Mouse (Mus musculus) brain, adult 10 weeks (tissue): Measurements from ENCODE around the gene Olfr891. TPM values are rescaled to one million over a fixed set of nuclear protein-coding genes. Genes with fewer than 3 reads are reported as not detected.

Experiments
- polyA plus RNA-seq: library from polyadenylated mRNA; stranded (reverse); fragments of 350-450 nt; fragmentation: Illumina TruSeq; extraction: RNeasy Lipid Tissue Mini Kit (QIAGEN cat#74804); gene quantifications from one replicate; pipeline ENCODE4 v1.2.3, GENCODE M21; 2015; ENCODE audit warnings: low read depth, low replicate concordance

Olfr891 gene
- polyA plus RNA-seq: not detected

DNA sequence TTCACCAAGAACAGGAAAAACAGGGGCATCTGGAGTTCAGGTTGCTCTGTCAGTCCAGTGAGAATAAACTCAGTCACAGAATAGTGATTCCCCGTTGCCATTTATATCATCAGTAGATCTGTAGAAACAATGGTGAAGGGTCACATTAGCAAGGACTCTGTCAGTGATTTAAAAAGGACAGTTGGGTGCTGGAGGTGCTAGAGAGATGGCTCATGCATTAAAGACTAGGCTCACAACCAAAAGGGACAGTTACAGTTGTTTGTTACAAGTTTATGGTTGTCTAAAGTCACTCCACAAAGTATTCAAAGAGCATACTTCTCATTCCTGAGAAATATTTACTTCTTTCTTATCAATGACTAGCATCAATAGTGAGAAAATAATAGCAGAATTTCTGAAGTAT lies at the start of gene Olfr891:
Gene Olfr891, minus strand, starts transcription at position 101 of the 400 bp plus-strand sequence.

DNA sequence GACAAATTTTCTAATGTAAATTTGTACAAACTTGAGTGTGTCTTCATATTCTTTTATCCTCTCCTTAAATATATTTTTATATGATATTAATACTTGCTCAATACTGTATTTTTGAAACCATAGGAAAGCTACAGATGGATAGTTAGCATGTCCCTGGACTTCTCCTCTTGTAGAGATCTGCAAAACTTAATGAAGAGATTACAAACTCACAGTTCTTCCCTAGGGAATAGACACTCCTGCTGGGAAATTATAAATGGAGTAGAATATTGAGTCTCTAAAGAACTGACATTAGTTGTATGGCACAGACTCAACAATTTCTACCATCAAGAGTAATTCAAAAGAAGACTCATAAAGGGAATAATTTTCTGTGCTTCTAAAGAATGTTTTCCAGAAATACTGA lies 37.1 kb upstream of the Olfr891 start, which contains the start of gene Olfr894:
Gene Olfr894, plus strand, starts transcription at position 301 of the 400 bp plus-strand sequence.

DNA sequence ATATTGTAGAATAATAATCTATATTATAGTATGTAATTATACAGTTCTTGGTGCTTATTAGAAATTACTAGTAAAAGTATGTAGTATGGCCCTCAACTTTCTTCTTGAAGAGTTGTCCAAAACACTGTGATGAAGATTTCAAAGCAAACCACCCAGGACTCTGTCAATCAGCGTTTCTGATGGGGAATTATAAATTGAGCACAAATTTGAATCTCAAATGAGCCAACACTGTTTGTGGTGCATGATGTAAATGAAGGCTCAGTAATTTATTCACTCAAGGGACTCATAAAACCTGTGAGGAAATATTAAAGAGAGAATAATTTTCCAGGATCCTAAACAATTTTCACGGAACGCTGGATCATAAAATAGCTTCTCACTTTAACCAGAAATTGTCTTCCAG lies 27.4 kb upstream of the Olfr891 start, which contains the start of gene Olfr893:
Gene Olfr893, plus strand, starts transcription at position 301 of the 400 bp plus-strand sequence.

DNA sequence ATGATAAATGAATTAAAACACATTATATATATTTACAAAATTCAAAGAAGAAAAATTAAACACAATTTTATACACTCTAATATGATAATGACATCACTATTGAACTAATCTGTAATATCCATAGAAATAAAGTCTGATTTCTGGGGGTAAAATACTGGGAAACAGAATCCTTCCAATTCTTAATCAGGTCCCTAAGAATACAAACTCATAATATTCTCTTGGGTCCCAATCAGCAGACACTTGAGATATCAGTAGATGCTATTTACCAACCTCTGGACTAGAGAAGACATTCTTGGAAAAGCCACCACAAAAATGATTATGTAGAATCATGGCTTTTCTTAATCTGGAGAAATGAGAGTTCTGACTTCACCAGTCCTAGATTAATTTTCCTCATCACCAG lies 38.4 kb downstream of the Olfr891 start, which contains the start of gene Olfr890:
Gene Olfr890, plus strand, starts transcription at position 301 of the 400 bp plus-strand sequence.

Other genes with a start within 250 kb of the Olfr891 start
- not detected for gene Olfr881, start 189.0 kb downstream of the Olfr891 start, polyA plus RNA-seq
- gene Olfr883, start 155.0 kb downstream of the Olfr891 start, polyA plus RNA-seq: not detected
- gene Olfr884, start 134.3 kb downstream of the Olfr891 start, polyA plus RNA-seq: not detected
- not detected for gene Olfr885, start 119.5 kb downstream of the Olfr891 start, polyA plus RNA-seq
- not detected for gene Olfr887, start 96.7 kb downstream of the Olfr891 start, polyA plus RNA-seq
- not detected for gene Olfr888, start 72.7 kb downstream of the Olfr891 start, polyA plus RNA-seq
- gene Olfr889, start 65.6 kb downstream of the Olfr891 start, polyA plus RNA-seq: not detected
- gene Olfr890, start 38.3 kb downstream of the Olfr891 start, polyA plus RNA-seq: not detected
- gene Olfr893, start 27.5 kb upstream of the Olfr891 start, polyA plus RNA-seq: not detected
- not detected for gene Olfr894, start 37.2 kb upstream of the Olfr891 start, polyA plus RNA-seq
- gene Olfr143, start 72.0 kb upstream of the Olfr891 start, polyA plus RNA-seq: not detected
- not detected for gene Olfr895, start 87.0 kb upstream of the Olfr891 start, polyA plus RNA-seq
- gene Olfr896-ps1, start 110.3 kb upstream of the Olfr891 start, polyA plus RNA-seq: not detected
- not detected for gene Olfr25, start 148.2 kb upstream of the Olfr891 start, polyA plus RNA-seq
- not detected for gene Olfr898, start 167.6 kb upstream of the Olfr891 start, polyA plus RNA-seq
- gene Olfr250, start 186.1 kb upstream of the Olfr891 start, polyA plus RNA-seq: not detected
- gene Olfr251, start 196.3 kb upstream of the Olfr891 start, polyA plus RNA-seq: not detected
- gene Olfr147, start 220.9 kb upstream of the Olfr891 start, polyA plus RNA-seq: not detected
- not detected for gene Olfr901, start 248.6 kb upstream of the Olfr891 start, polyA plus RNA-seq